Mouse (Mus musculus) cerebellum, adult 2 months (tissue): Measurements from ENCODE around the gene Tmem120b.

Experiments used
- CTCF ChIP-seq: fragments of 200-500 bp; IDR thresholded peaks from 2 replicates; pipeline ENCODE4 v1.5.1; 2011; ENCODE audit warnings: low read depth, mild to moderate bottlenecking, control low read depth, low read length, moderate library complexity, borderline replicate concordance; ENCODE audit not compliant: insufficient read depth
- POLR2A ChIP-seq: fragments of 200-500 bp; IDR thresholded peaks from 2 replicates; pipeline ENCODE4 v1.6.1; 2011; ENCODE audit warnings: low read length, control low read depth, borderline replicate concordance; ENCODE audit not compliant: insufficient read depth

DNA sequence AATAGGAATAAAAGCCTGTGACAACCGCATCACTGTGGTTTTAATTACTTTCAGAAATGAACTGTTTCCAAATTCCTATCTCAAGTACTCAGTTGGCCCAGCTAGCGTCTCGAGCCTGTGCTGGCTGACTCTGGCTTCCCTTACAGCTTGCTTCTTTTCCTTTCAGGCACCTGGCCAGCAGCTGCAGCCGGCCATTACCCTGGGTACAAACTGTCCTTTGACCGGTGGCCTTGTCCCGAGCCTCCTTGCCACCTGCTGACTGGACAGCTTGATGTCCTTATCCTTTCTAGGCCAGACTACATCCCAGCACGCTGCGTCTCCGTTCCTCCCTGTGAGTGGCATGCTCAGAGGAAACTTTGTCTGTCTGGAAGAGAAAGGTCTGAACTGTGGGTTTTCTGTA is 17.3 kb upstream of the Tmem120b start:
- no peak for TF ChIP-seq CTCF
- no peak for TF ChIP-seq POLR2A
